Mouse (Mus musculus) liver, postnatal 0 days (tissue): ENCODE results near the gene Pip5k1c. TPM values are rescaled to one million over a fixed set of nuclear protein-coding genes. Genes with fewer than 3 reads are reported as not detected.

Experiments used
- ATAC-seq: fragments of 200-750 bp; cut with Nextera tagmentation; 2 replicates; pipeline ENCODE4 v1.8.0; 2017; ENCODE audit warnings: mild to moderate bottlenecking, moderate library complexity
- DNase-seq: peaks from one replicate; pipeline ENCODE4 v3.0.0-alpha.2; 2016
- H3K27ac ChIP-seq: fragments of 300-500 bp; sonication (generic); 2 replicates; pipeline ENCODE4 v1.5.1; 2014; ENCODE audit warnings: antibody characterized with exemption, moderate library complexity, mild to moderate bottlenecking, low read depth
- H3K27me3 ChIP-seq: fragments of 300-500 bp; sonication (generic); 2 replicates; pipeline ENCODE4 v1.6.1; 2014; ENCODE audit warnings: low read length, control low read depth, mixed read lengths; ENCODE audit not compliant: insufficient read depth
- H3K36me3 ChIP-seq: fragments of 300-500 bp; sonication (generic); replicated peaks from 2 replicates; pipeline ENCODE4 v1.6.1; 2014; ENCODE audit warnings: mild to moderate bottlenecking, control low read depth, low read length, moderate library complexity, mixed read lengths; ENCODE audit not compliant: insufficient read depth
- H3K4me1 ChIP-seq: fragments of 300-500 bp; sonication (generic); 2 replicates; pipeline ENCODE4 v1.6.1; 2014; ENCODE audit warnings: antibody characterized with exemption, mild to moderate bottlenecking, control low read depth; ENCODE audit not compliant: insufficient read depth
- H3K4me2 ChIP-seq: fragments of 300-500 bp; sonication (generic); 2 replicates; pipeline ENCODE4 v1.6.1; 2014; ENCODE audit warnings: low read depth, mild to moderate bottlenecking, low read length, moderate library complexity, mixed read lengths
- H3K4me3 ChIP-seq: fragments of 300-500 bp; sonication (generic); 2 replicates; pipeline ENCODE4 v1.5.1; 2014; ENCODE audit warnings: low read depth, low read length
- H3K9ac ChIP-seq: fragments of 300-500 bp; sonication (generic); replicated peaks from 2 replicates; pipeline ENCODE4 v1.6.1; 2014; ENCODE audit warnings: mild to moderate bottlenecking, moderate library complexity
- H3K9me3 ChIP-seq: fragments of 300-500 bp; sonication (generic); 2 replicates; pipeline ENCODE4 v1.6.1; 2016; ENCODE audit warnings: mild to moderate bottlenecking, control low read depth, low read length, mixed read lengths
- CTCF ChIP-seq: sonication (generic); IDR thresholded peaks from 2 replicates; pipeline ENCODE4 v1.5.1; 2016; ENCODE audit warnings: antibody characterized with exemption, low read depth
- EP300 ChIP-seq: IDR thresholded peaks from 2 replicates; pipeline ENCODE4 v1.6.1; 2016; ENCODE audit warnings: antibody characterized with exemption, low read depth, mild to moderate bottlenecking
- WGBS: fragments of 180-500 bp; shearing (Covaris S2); extraction: QIAGEN DNeasy Blood & Tissue Kit; methylation state at CpG from one replicate; pipeline ENCODE4 v1.1.7; 2014; ENCODE audit not compliant: insufficient replicate concordance; 5-methylcytosine and 5-hydroxymethylcytosine counted together
- polyA plus RNA-seq: library from polyadenylated mRNA; unstranded; fragments of >200 nt; fragmentation: Nextera tagmentation; extraction: Ambion mirVana; gene quantifications from 2 replicates; pipeline ENCODE4 v1.2.1, GENCODE M21; 2015

The Pip5k1c gene
- polyA plus RNA-seq, 1 experiment from 2014 or later, result 9.7 TPM

GRCm38 (mm10) chr10:81299585-81300351, 7.0 kb downstream of the Pip5k1c start:
- H3K4me1 ChIP-seq, result peaks cover 95% of the 10 kb centered on the region
- DNase-seq (no peak), ATAC-seq (peak; percentile 32)
- WGBS, result 50% methylated on average over 14 of the region's 14 CpGs
- H3K4me2 ChIP-seq, result peak overlapping the region; percentile 33
- H3K9me3 ChIP-seq, result no peaks in the 10 kb centered on the region
- H3K27me3 ChIP-seq, result no peaks in the 10 kb centered on the region
- TF ChIP-seq EP300, result no peak
- TF ChIP-seq CTCF, result peak; percentile 15; the same call in 1 of the 2 replicates
- peak overlapping the region; percentile 95 for H3K27ac ChIP-seq
- H3K9ac ChIP-seq, result 0 out of 2 replicates have a peak overlapping the region, but pooled peaks have one; percentile 23
- no peak overlapping the region for H3K4me3 ChIP-seq
- no peaks in the 10 kb centered on the region; the same call in 1 of the 2 replicates for H3K36me3 ChIP-seq

- H3K4me2 ChIP-seq, result peak overlapping the region; percentile 33; the same call in 1 of the 2 replicates
- 58% methylated on average over 9 of the region's 9 CpGs for WGBS
- no peaks in the 10 kb centered on the region; the same call in 1 of the 2 replicates for H3K36me3 ChIP-seq
- H3K4me1 ChIP-seq, result peaks cover 89% of the 10 kb centered on the region
- H3K9me3 ChIP-seq, result no peaks in the 10 kb centered on the region
- H3K4me3 ChIP-seq, result no peak overlapping the region
- no peak for TF ChIP-seq EP300
- no peak for TF ChIP-seq CTCF
- H3K27me3 ChIP-seq, result no peaks in the 10 kb centered on the region
- DNase-seq, result peak; percentile 55
- peak; percentile 75 for ATAC-seq
- peak overlapping the region; percentile 95 for H3K27ac ChIP-seq
- H3K9ac ChIP-seq, result no peak overlapping the region
Observed at GRCm38 (mm10) chr10:81300352-81300907, 7.7 kb downstream of the Pip5k1c start.

GRCm38 (mm10) chr10:81301321-81301720, 8.6 kb downstream of the Pip5k1c start:
- 60% methylated on average over 9 of the region's 9 CpGs for WGBS
- ATAC-seq, result no peak
- Histone ChIP-seq H3K27ac (no peak overlapping the region), H3K27me3 (no peaks in the 10 kb centered on the region), H3K4me1 (peaks cover 80% of the 10 kb centered on the region), H3K9ac (no peak overlapping the region), H3K4me3 (no peak overlapping the region), H3K4me2 (no peak overlapping the region), H3K9me3 (no peaks in the 10 kb centered on the region), H3K36me3 (peaks cover 3% of the 10 kb centered on the region)
- DNase-seq, result no peak
- TF ChIP-seq EP300 (no peak), CTCF (no peak)

- Histone ChIP-seq H3K9ac (peak overlapping the region; percentile 16), H3K4me1 (peaks cover 73% of the 10 kb centered on the region), H3K4me3 (no peak overlapping the region)
Observed at GRCm38 (mm10) chr10:81302288-81302687, 9.5 kb downstream of the Pip5k1c start.

GRCm38 (mm10) chr10:81302781-81303218, 10.0 kb downstream of the Pip5k1c start:
- DNase-seq (no peak), ATAC-seq (no peak)
- Histone ChIP-seq H3K9me3 (no peaks in the 10 kb centered on the region), H3K27me3 (no peaks in the 10 kb centered on the region), H3K4me1 (peaks cover 68% of the 10 kb centered on the region), H3K4me2 (peak overlapping the region; percentile 18), H3K36me3 (peaks cover 18% of the 10 kb centered on the region), H3K4me3 (0 out of 2 replicates have a peak overlapping the region, but pooled peaks have one; percentile 4), H3K9ac (peak overlapping the region; percentile 16), H3K27ac (peak overlapping the region; percentile 41)
- WGBS, result 21% methylated on average over 14 of the region's 14 CpGs
- TF ChIP-seq CTCF, result no peak
- no peak for TF ChIP-seq EP300

More at GRCm38 (mm10) chr10:81302288-81302687, 9.5 kb downstream of the Pip5k1c start:
- Histone ChIP-seq H3K27ac (0 out of 2 replicates have a peak overlapping the region, but pooled peaks have one; percentile 24), H3K9me3 (no peaks in the 10 kb centered on the region), H3K27me3 (no peaks in the 10 kb centered on the region), H3K4me2 (peak overlapping the region; percentile 18), H3K36me3 (peaks cover 13% of the 10 kb centered on the region)
- no peak for TF ChIP-seq EP300
- no peak for DNase-seq
- WGBS, result 74% methylated on average over 4 of the region's 4 CpGs
- ATAC-seq, result no peak

GRCm38 (mm10) chr10:81303258-81303657, 10.5 kb downstream of the Pip5k1c start:
- H3K27me3 ChIP-seq, result no peaks in the 10 kb centered on the region
- WGBS, result 29% methylated on average over 10 of the region's 10 CpGs
- 0 out of 2 replicates have a peak overlapping the region, but pooled peaks have one; percentile 4 for H3K4me3 ChIP-seq
- TF ChIP-seq EP300 (no peak), CTCF (no peak)
- peaks cover 22% of the 10 kb centered on the region for H3K36me3 ChIP-seq
- peaks cover 64% of the 10 kb centered on the region for H3K4me1 ChIP-seq
- peak overlapping the region; percentile 18 for H3K4me2 ChIP-seq
- peak overlapping the region; percentile 41 for H3K27ac ChIP-seq
- ATAC-seq (no peak), DNase-seq (no peak)
- peak overlapping the region; percentile 16 for H3K9ac ChIP-seq
- no peaks in the 10 kb centered on the region for H3K9me3 ChIP-seq
